Mouse (Mus musculus): ENCODE measurements around the gene Taf11.

Taf11 gene

DNA sequence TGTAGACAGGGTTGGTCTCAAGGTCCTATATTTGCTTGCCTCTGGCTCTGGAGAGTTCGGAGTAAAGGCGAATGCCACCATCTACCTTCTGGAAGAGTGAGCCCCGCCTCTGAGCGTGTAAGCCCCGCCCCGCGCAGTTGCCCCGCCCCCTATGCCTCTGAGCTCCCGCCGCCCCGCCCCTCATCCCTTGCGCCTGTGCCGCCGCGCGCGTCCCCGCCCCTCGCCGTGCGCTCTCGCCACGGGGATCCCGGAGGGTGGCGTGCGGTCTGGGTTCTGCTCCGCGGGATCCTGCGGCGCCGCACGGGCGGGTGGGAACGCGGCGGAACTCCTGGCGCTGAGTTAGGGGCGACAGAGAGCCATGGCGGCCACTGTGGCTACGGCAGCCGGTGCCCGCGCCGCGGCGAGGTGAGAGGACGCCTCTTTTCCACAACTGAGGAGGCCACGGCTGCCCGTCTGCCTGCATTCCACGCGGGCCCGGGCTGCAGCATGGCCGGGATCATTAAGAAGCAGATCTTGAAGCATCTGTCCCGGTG, 53.3 kb downstream of the Taf11 start, which contains the start of gene Uhrf1bp1:
Uhrf1bp1 (plus strand) TSS at position 177 of the 533 bp plus-strand sequence.
- peak; percentile 72 for DNase-seq (ENCODE audit: low read depth, low spot score)

Data from retina, adult 2 months (tissue).